Mouse (Mus musculus): Measurements from ENCODE around the gene Orm2. TPM values are rescaled to one million over a fixed set of nuclear protein-coding genes. Genes with fewer than 3 reads are reported as not detected.
A peak's percentile ranks its signal among the peaks of the same experiment; 100 is the strongest.

Gene Orm2
- polyA plus RNA-seq, 1 experiment = not detected

DNA sequence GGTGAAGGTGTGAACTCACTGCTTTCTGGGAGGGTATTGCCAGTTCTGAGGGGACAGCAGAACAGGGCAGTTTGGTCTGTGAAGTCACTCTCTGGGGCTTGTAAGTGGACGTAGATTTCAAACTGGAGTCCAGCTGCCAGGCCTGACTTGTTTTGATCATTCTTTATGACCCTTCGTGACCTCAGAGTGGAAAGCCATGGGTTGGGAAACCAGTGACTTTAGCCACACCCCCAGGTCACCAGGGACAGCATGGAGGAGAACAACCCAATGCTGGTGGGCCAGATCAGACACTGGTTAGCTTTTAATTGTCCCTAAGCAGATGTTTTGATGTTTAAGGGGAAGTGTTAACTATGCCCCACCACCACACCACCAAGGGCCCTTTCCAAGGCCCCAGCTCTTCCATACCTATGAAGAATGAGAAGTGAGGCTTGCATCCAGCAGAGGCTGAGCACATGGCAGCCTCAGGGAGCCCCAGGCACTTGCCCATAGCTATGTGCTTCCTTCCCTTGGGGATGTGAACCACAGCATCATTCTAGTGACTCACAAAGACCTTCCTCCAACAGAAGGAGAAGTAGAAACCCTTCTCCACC lies 5.2 kb upstream of the Orm2 start:
- 68% methylated on average over 2 of the region's 2 CpGs for WGBS
- TF ChIP-seq POLR2A (IDR thresholded peaks at IDR 0.05; ENCODE audit: low read depth, low read length) = no peak
- no peak for TF ChIP-seq CTCF (IDR thresholded peaks at IDR 0.05; ENCODE audit: extremely low read depth, insufficient read depth, insufficient read length, insufficient replicate concordance)

DNA sequence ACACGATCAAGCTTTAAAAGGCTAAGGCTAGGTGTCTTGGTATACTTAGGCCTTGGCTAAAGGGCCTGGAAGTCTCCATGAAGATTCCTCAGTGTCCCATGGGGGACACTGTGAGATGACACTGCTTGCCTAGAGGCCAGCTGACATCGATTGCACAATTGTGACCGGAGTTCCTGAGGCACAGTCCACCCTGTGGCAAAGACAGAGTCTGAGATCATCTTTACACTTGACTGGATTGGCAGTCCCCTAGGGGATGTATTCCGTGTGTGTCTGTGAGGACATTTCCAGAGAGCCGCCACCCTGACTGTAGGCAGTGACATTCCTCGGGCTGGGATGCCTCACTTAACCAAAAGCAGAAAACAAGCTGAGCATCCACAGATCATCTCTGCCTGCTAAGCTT lies 2.4 kb upstream of the Orm2 start:
- no peak for DNase-seq (ENCODE audit: low read depth in 1 of 2, low spot score in 2 of 2)
- Histone ChIP-seq H3K27ac (ENCODE audit: insufficient read depth, low read length) (no peak overlapping the region), H3K4me1 (ENCODE audit: control insufficient read depth, insufficient read depth, insufficient read length) (peaks cover 2% of the 10 kb centered on the region; the same call in 1 of the 2 replicates), H3K36me3 (ENCODE audit: control insufficient read depth, insufficient read depth, low read length) (peaks cover 7% of the 10 kb centered on the region; the same call in 1 of the 2 replicates), H3K4me3 (ENCODE audit: extremely low read depth, insufficient read depth, insufficient read length) (no peak overlapping the region), H3K27me3 (ENCODE audit: control insufficient read depth, insufficient read depth, low read length) (no peaks in the 10 kb centered on the region)
- 88% methylated on average over 6 of the region's 6 CpGs for WGBS
- TF ChIP-seq CTCF (IDR thresholded peaks at IDR 0.05; ENCODE audit: extremely low read depth, insufficient read depth, insufficient read length, insufficient replicate concordance) = no peak
- no peak for TF ChIP-seq POLR2A (IDR thresholded peaks at IDR 0.05; ENCODE audit: low read depth, low read length)

More for the DNA sequence above, 5.2 kb upstream of the Orm2 start:
- DNase-seq (ENCODE audit: low read depth in 1 of 2, low spot score in 2 of 2) = no peak
- Histone ChIP-seq H3K4me1 (ENCODE audit: control insufficient read depth, insufficient read depth, insufficient read length) (peaks cover 2% of the 10 kb centered on the region; the same call in 1 of the 2 replicates), H3K36me3 (ENCODE audit: control insufficient read depth, insufficient read depth, low read length) (no peaks in the 10 kb centered on the region), H3K4me3 (ENCODE audit: extremely low read depth, insufficient read depth, insufficient read length) (no peak overlapping the region), H3K27me3 (ENCODE audit: control insufficient read depth, insufficient read depth, low read length) (no peaks in the 10 kb centered on the region), H3K27ac (ENCODE audit: insufficient read depth, low read length) (no peak overlapping the region)

DNA sequence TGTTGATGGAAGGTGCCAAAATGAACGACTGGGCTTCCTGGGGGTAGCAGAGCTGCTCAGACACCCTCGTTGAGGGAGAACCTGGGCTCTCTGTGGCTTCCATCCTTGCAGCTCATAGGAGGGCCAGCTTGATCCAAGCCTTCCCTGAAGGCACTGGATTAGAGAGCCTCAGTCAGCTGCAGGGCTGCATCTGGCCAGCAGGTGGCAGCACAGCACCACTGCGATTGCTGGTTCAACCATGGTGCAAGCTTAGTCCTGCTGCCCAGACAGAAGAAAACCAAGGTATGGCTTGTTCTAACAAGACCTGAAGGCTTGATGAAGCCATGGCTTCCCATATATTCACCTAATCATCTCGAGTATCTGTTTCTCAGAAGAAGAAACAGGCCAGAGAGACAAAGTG lies 6.3 kb downstream of the Orm2 start:
- H3K27me3 ChIP-seq (ENCODE audit: control insufficient read depth, insufficient read depth, low read length) = no peaks in the 10 kb centered on the region
- H3K4me3 ChIP-seq (ENCODE audit: extremely low read depth, insufficient read depth, insufficient read length) = no peak overlapping the region
- peaks cover 72% of the 10 kb centered on the region for H3K36me3 ChIP-seq (ENCODE audit: control insufficient read depth, insufficient read depth, low read length)
- H3K27ac ChIP-seq (ENCODE audit: insufficient read depth, low read length) = no peak overlapping the region
- TF ChIP-seq POLR2A (IDR thresholded peaks at IDR 0.05; ENCODE audit: low read depth, low read length) (no peak), CTCF (IDR thresholded peaks at IDR 0.05; ENCODE audit: extremely low read depth, insufficient read depth, insufficient read length, insufficient replicate concordance) (peak; percentile 100)
- 36% methylated on average over 4 of the region's 4 CpGs for WGBS
- peak; percentile 49 to 84 for DNase-seq (ENCODE audit: low read depth in 1 of 2, low spot score in 2 of 2)
- 0 out of 2 replicates have a peak, but pooled peaks cover 2% of the 10 kb centered on the region for H3K4me1 ChIP-seq (ENCODE audit: control insufficient read depth, insufficient read depth, insufficient read length)

DNA sequence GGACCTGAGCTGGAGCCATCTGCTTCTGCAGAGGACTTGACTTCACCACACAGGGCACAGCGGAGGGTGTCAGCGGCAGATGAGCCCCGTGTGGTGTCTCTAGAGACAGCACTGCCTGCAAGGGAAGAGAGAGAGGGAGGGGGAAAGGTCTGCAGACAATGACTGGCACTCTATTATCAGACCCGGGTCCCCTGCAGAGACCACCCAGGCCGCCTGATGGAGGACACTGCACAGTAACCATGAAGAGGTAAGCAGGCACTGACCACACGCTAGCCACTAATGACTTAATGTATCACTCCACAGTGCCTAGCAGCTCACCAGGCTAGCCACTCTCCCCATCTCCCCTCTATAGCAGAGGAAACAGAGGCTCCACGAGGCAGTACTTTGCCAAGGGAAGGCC lies 8.6 kb downstream of the Orm2 start:
- Histone ChIP-seq H3K4me1 (ENCODE audit: control insufficient read depth, insufficient read depth, insufficient read length) (0 out of 2 replicates have a peak, but pooled peaks cover 2% of the 10 kb centered on the region), H3K27me3 (ENCODE audit: control insufficient read depth, insufficient read depth, low read length) (no peaks in the 10 kb centered on the region), H3K4me3 (ENCODE audit: extremely low read depth, insufficient read depth, insufficient read length) (no peak overlapping the region), H3K36me3 (ENCODE audit: control insufficient read depth, insufficient read depth, low read length) (peaks cover 78% of the 10 kb centered on the region), H3K27ac (ENCODE audit: insufficient read depth, low read length) (0 out of 2 replicates have a peak overlapping the region, but pooled peaks have one; percentile 6)
- no peak for DNase-seq (ENCODE audit: low read depth in 1 of 2, low spot score in 2 of 2)
- 77% methylated on average over 7 of the region's 7 CpGs for whole genome bisulfite sequencing
- no peak for TF ChIP-seq CTCF (IDR thresholded peaks at IDR 0.05; ENCODE audit: extremely low read depth, insufficient read depth, insufficient read length, insufficient replicate concordance)
- no peak for TF ChIP-seq POLR2A (IDR thresholded peaks at IDR 0.05; ENCODE audit: low read depth, low read length)

DNA sequence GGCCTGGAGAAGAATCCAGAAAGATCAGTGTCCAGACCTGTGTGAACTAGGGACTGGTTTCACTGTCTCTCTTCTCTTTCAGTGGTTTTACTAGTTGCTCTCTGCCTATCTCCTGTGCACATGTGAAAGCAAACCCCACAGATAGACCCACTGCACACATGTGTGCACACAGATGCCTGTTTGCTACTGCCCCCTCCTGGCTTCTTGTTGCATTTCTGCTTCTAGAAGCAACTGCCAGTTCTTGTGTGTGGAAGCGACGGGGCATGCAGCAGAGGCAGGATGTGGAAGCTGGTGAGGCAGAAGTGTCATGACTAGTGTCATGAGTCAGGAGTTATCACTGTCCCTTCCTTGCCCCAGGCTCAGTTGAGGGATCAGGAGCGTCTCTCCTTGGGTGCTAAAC lies 9.6 kb downstream of the Orm2 start:
- Histone ChIP-seq H3K4me1 (ENCODE audit: control insufficient read depth, insufficient read depth, insufficient read length) (0 out of 2 replicates have a peak, but pooled peaks cover 2% of the 10 kb centered on the region), H3K27ac (ENCODE audit: insufficient read depth, low read length) (no peak overlapping the region), H3K27me3 (ENCODE audit: control insufficient read depth, insufficient read depth, low read length) (no peaks in the 10 kb centered on the region), H3K36me3 (ENCODE audit: control insufficient read depth, insufficient read depth, low read length) (peaks cover 84% of the 10 kb centered on the region), H3K4me3 (ENCODE audit: extremely low read depth, insufficient read depth, insufficient read length) (no peak overlapping the region)
- peak; percentile 60 to 68 for DNase-seq (ENCODE audit: low read depth in 1 of 2, low spot score in 2 of 2)
- TF ChIP-seq CTCF (IDR thresholded peaks at IDR 0.05; ENCODE audit: extremely low read depth, insufficient read depth, insufficient read length, insufficient replicate concordance) (peak; percentile 55; the same call in 1 of the 2 replicates), POLR2A (IDR thresholded peaks at IDR 0.05; ENCODE audit: low read depth, low read length) (no peak)
- 23% methylated on average over 3 of the region's 3 CpGs for WGBS

DNA sequence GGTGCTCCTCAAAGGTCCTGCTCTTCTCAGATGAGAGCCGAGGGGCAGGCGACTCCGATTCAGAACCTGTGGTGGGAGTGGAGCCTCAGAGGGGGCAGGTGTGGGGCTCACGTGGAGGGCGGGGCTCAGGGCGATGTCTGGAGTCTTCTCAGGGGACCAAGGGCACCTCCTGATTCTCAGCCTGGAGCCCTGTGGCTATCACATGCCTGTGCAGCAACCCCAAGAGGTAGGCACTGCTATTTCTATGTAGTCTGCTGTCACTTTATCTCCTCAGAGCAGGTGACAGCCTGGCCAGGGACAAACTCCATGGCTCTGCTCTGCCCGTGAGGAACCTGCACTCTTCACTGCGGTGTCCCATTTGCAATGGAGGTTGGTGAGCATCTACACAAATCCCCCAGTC lies 11.2 kb downstream of the Orm2 start:
- no peak overlapping the region for H3K27ac ChIP-seq (ENCODE audit: insufficient read depth, low read length)
- H3K4me3 ChIP-seq (ENCODE audit: extremely low read depth, insufficient read depth, insufficient read length) = no peak overlapping the region
- peaks cover 87% of the 10 kb centered on the region for H3K36me3 ChIP-seq (ENCODE audit: control insufficient read depth, insufficient read depth, low read length)
- H3K27me3 ChIP-seq (ENCODE audit: control insufficient read depth, insufficient read depth, low read length) = no peaks in the 10 kb centered on the region
- H3K4me1 ChIP-seq (ENCODE audit: control insufficient read depth, insufficient read depth, insufficient read length) = 0 out of 2 replicates have a peak, but pooled peaks cover 2% of the 10 kb centered on the region
- TF ChIP-seq POLR2A (IDR thresholded peaks at IDR 0.05; ENCODE audit: low read depth, low read length) = no peak
- no peak for TF ChIP-seq CTCF (IDR thresholded peaks at IDR 0.05; ENCODE audit: extremely low read depth, insufficient read depth, insufficient read length, insufficient replicate concordance)
- DNase-seq (ENCODE audit: low read depth in 1 of 2, low spot score in 2 of 2) = no peak
- WGBS = 87% methylated on average over 8 of the region's 8 CpGs

DNA sequence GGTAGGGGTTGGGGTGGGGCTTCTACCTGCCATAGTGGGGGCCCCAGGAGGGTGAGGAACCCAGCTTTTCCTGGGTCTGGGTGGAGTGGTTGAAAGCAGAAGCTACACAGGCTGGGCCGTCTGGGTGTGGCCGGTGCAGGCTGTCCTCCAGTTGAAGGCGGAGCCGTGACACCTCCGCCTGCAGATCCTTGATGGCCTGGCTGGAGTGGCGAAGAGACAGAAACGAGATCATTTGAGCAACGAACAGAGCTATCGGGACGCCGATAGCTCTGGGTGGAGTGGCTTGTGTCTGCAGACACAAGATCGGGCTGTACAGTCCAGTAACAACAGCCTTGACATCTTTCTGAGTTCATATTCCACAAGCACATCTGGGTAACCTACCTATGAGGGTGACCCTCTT lies 12.1 kb downstream of the Orm2 start:
- no peak for DNase-seq (ENCODE audit: low read depth in 1 of 2, low spot score in 2 of 2)
- peak overlapping the region; percentile 38; the same call in 1 of the 2 replicates for H3K27ac ChIP-seq (ENCODE audit: insufficient read depth, low read length)
- no peaks in the 10 kb centered on the region for H3K27me3 ChIP-seq (ENCODE audit: control insufficient read depth, insufficient read depth, low read length)
- WGBS = 75% methylated on average over 12 of the region's 12 CpGs
- no peak overlapping the region for H3K4me3 ChIP-seq (ENCODE audit: extremely low read depth, insufficient read depth, insufficient read length)
- 0 out of 2 replicates have a peak, but pooled peaks cover 2% of the 10 kb centered on the region for H3K4me1 ChIP-seq (ENCODE audit: control insufficient read depth, insufficient read depth, insufficient read length)
- peaks cover 87% of the 10 kb centered on the region for H3K36me3 ChIP-seq (ENCODE audit: control insufficient read depth, insufficient read depth, low read length)
- no peak for TF ChIP-seq CTCF (IDR thresholded peaks at IDR 0.05; ENCODE audit: extremely low read depth, insufficient read depth, insufficient read length, insufficient replicate concordance)
- no peak for TF ChIP-seq POLR2A (IDR thresholded peaks at IDR 0.05; ENCODE audit: low read depth, low read length)
